Mouse (Mus musculus) forebrain, embryonic 13.5 days (tissue): Measurements from ENCODE around the gene Naa20. TPM values are rescaled to one million over a fixed set of nuclear protein-coding genes. Genes with fewer than 3 reads are reported as not detected.

Source experiments
- ATAC-seq: fragments of 200-750 bp; cut with Nextera tagmentation; 2 replicates; pipeline ENCODE4 v1.8.0; 2017
- H3K27ac ChIP-seq: fragments of 300-500 bp; sonication (generic); 2 replicates; pipeline ENCODE4 v1.5.1; 2015; ENCODE audit warnings: inconsistent platforms, mild to moderate bottlenecking, moderate library complexity
- H3K27me3 ChIP-seq: fragments of 300-500 bp; sonication (generic); 2 replicates; pipeline ENCODE4 v1.6.1; 2015; ENCODE audit warnings: mild to moderate bottlenecking, inconsistent platforms
- H3K36me3 ChIP-seq: fragments of 300-500 bp; sonication (generic); 2 replicates; pipeline ENCODE4 v1.6.1; 2015; ENCODE audit warnings: mild to moderate bottlenecking, inconsistent platforms; ENCODE audit not compliant: poor library complexity, severe bottlenecking
- H3K4me1 ChIP-seq: fragments of 300-500 bp; sonication (generic); 2 replicates; pipeline ENCODE4 v1.6.1; 2015; ENCODE audit warnings: inconsistent platforms
- H3K4me2 ChIP-seq: fragments of 300-500 bp; sonication (generic); 2 replicates; pipeline ENCODE4 v1.6.1; 2015; ENCODE audit warnings: inconsistent platforms, mild to moderate bottlenecking, moderate library complexity
- H3K4me3 ChIP-seq: fragments of 300-500 bp; sonication (generic); 2 replicates; pipeline ENCODE4 v1.5.1; 2015; ENCODE audit warnings: mild to moderate bottlenecking, inconsistent platforms
- H3K9ac ChIP-seq: fragments of 300-500 bp; sonication (generic); 2 replicates; pipeline ENCODE4 v1.6.1; 2015; ENCODE audit warnings: mild to moderate bottlenecking, inconsistent platforms
- H3K9me3 ChIP-seq: fragments of 300-500 bp; sonication (generic); replicated peaks from 2 replicates; pipeline ENCODE4 v1.6.1; 2016; ENCODE audit warnings: inconsistent platforms
- WGBS: fragments of 180-500 bp; shearing (Covaris S2); methylation state at CpG from one replicate; pipeline ENCODE4 v1.1.7; 2015; 5-methylcytosine and 5-hydroxymethylcytosine counted together
- polyA plus RNA-seq: library from polyadenylated mRNA; unstranded; fragments of >200 nt; fragmentation: Nextera tagmentation; extraction: Ambion mirVana; gene quantifications from 2 replicates; pipeline ENCODE4 v1.2.1, GENCODE M21; 2015

Naa20 gene
- 134 TPM in 2 replicates for polyA plus RNA-seq

DNA sequence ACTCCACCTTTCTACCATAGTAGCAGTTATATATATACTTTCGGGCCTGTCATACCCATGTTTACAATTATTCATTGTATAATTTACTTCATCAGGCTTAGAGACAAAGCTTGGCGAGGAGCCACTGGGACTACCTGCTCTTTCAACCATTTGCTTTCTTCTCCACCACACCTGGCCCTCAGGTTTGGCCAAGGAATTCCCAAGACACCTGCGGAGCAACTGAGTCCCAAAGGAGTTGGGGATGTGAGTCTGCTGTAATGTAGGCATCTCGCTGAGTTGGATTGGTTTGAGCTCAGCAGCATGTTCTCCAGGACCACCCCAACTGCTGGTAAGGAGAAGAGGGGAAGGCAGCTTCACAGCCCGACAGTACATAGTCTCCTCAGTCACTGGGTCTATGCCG lies at the start of gene Naa20:
Naa20 (plus strand) TSS at position 239 of the 400 bp plus-strand sequence.
- WGBS, result 86% methylated on average over 6 of the region's 6 CpGs
- H3K4me1 ChIP-seq, result peaks cover 21% of the 10 kb centered on the region
- H3K9me3 ChIP-seq, result no peaks in the 10 kb centered on the region
- H3K4me2 ChIP-seq, result peak within 1 kb of the TSS; percentile 75
- H3K27me3 ChIP-seq, result no peaks in the 10 kb centered on the region
- no peak for ATAC-seq
- H3K9ac ChIP-seq, result peak within 1 kb of the TSS; percentile 97; the same call in 1 of the 2 replicates
- H3K4me3 ChIP-seq, result peak within 1 kb of the TSS; percentile 98
- no peak within 1 kb of the TSS for H3K27ac ChIP-seq
- no peaks in the 10 kb centered on the region for H3K36me3 ChIP-seq

DNA sequence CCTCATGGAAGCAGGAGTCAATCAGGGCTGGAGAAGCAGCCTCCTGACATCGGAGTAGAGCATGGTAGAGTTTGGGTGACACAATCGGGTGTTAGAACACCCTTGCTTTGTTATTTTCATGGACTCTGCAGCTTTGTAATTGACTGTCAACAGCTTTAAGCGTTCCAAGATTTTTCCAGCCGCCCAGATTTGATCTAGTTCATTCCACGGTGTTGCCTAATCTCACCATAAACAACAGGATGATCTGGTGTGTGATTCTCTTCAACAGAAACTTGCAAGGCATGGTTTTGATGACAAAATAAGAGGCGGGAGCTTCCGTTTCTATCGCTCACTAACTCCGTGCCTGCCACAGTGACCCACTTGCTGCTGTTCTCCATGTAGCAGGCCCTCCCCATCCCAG lies 46.1 kb upstream of the Naa20 start:
- Histone ChIP-seq H3K27ac (no peak overlapping the region), H3K9me3 (no peaks in the 10 kb centered on the region), H3K4me2 (no peak overlapping the region), H3K4me3 (no peak overlapping the region), H3K27me3 (no peaks in the 10 kb centered on the region), H3K36me3 (no peaks in the 10 kb centered on the region), H3K9ac (no peak overlapping the region), H3K4me1 (peaks cover 29% of the 10 kb centered on the region)
- WGBS, result 93% methylated on average over 9 of the region's 9 CpGs
- no peak for ATAC-seq

DNA sequence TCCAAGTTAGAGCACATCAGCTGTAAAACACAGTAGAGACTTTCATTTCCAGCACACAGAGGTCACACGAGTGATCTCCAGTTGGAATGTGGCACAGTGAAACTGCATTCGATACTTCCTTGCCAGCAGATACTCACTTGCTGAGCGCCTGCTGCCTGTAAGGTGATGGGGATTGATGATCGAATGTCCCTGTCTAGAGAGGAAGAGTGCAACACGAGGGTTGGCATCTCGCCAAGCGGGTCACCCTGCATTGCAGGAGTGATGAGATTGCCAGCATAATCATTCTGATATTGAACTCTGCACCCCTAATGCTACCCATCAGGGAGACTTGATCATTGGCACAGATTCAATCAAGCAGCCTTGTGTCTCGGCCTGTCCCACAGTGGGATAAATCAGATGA lies 44.0 kb upstream of the Naa20 start:
- no peak overlapping the region for H3K4me2 ChIP-seq
- H3K27ac ChIP-seq, result no peak overlapping the region
- H3K4me3 ChIP-seq, result no peak overlapping the region
- H3K4me1 ChIP-seq, result peaks cover 44% of the 10 kb centered on the region
- no peaks in the 10 kb centered on the region for H3K27me3 ChIP-seq
- WGBS, result 77% methylated on average over 8 of the region's 8 CpGs
- H3K9me3 ChIP-seq, result no peaks in the 10 kb centered on the region
- H3K9ac ChIP-seq, result no peak overlapping the region
- no peaks in the 10 kb centered on the region for H3K36me3 ChIP-seq
- ATAC-seq, result no peak

DNA sequence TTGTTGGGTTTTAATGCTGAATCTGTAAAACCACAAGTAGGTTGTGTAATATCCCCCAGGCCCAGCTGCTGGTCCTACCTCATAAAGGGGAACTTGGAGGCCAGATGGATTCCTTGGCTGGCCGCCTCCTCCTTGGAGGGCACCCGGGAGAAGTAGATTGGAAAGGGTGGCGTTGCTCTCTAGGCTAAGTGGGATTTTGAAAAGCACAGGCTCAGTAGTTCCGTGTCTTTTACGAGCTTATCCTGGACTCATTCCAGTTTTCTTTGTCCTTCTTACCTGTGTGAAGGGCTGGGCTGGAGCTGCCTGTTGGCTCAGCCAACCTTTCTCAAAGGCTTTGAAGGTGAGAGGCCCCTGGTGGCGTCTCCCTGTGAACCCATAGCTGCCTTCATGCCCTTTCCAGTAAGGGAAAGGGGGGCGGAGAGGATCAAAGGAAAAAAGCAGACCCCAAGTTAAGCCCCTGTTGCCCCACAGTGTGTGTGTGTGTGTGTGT lies 42.4 kb upstream of the Naa20 start:
- Histone ChIP-seq H3K4me2 (peak overlapping the region; percentile 67), H3K4me3 (peak overlapping the region; percentile 43), H3K9me3 (no peaks in the 10 kb centered on the region), H3K27me3 (no peaks in the 10 kb centered on the region), H3K27ac (peak overlapping the region; percentile 91), H3K4me1 (peaks cover 44% of the 10 kb centered on the region), H3K9ac (0 out of 2 replicates have a peak overlapping the region, but pooled peaks have one; percentile 65), H3K36me3 (no peaks in the 10 kb centered on the region)
- peak; percentile 28 for ATAC-seq
- 25% methylated on average over 7 of the region's 7 CpGs for WGBS

DNA sequence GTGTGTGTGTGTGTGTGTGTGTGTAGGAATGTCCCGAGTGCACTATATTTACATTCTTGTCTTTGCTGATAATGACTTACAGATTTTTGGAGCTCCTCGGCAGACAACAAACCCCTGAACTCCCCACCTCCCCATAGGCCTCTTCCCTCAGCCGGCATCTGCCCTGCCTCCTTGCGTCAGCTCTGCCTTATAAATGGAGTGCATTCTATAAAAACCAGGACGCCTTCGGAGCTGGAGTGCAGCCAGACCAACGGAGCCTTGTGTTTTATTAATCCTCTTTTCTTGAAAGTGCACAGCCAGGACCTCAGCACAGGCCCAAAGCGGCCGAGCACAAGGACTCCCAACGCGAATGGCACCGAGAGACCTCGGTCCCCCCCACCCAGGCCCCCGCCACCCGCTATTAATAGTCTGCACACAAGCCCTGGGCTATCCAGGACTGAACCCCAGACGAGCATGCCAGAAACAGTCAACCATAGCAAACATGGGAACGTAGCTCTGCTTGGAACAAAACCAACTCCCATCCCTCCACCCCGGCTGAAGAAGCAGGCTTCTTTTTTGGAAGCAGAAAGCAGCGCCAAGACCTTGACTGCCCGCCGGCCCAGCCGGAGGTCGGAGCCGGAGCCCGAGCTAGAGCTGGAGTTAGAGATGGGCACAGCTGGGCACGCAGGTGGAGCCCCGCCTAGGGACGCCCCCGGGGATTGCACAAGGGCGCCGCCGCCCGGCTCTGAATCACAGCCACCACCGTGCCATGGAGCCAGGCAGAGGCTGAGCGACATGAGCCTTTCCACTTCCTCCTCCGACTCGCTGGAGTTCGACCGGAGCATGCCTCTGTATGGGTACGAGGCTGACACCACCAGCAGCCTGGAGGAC lies 41.7 kb upstream of the Naa20 start:
- peak overlapping the region; percentile 67 for H3K4me2 ChIP-seq
- H3K27me3 ChIP-seq, result no peaks in the 10 kb centered on the region
- no peaks in the 10 kb centered on the region for H3K9me3 ChIP-seq
- peak overlapping the region; percentile 91 for H3K27ac ChIP-seq
- 2% methylated on average over 40 of the region's 40 CpGs for WGBS
- ATAC-seq, result peak; percentile 87
- H3K36me3 ChIP-seq, result no peaks in the 10 kb centered on the region
- H3K4me3 ChIP-seq, result peak overlapping the region; percentile 43
- H3K4me1 ChIP-seq, result peaks cover 44% of the 10 kb centered on the region
- H3K9ac ChIP-seq, result peak overlapping the region; percentile 65

DNA sequence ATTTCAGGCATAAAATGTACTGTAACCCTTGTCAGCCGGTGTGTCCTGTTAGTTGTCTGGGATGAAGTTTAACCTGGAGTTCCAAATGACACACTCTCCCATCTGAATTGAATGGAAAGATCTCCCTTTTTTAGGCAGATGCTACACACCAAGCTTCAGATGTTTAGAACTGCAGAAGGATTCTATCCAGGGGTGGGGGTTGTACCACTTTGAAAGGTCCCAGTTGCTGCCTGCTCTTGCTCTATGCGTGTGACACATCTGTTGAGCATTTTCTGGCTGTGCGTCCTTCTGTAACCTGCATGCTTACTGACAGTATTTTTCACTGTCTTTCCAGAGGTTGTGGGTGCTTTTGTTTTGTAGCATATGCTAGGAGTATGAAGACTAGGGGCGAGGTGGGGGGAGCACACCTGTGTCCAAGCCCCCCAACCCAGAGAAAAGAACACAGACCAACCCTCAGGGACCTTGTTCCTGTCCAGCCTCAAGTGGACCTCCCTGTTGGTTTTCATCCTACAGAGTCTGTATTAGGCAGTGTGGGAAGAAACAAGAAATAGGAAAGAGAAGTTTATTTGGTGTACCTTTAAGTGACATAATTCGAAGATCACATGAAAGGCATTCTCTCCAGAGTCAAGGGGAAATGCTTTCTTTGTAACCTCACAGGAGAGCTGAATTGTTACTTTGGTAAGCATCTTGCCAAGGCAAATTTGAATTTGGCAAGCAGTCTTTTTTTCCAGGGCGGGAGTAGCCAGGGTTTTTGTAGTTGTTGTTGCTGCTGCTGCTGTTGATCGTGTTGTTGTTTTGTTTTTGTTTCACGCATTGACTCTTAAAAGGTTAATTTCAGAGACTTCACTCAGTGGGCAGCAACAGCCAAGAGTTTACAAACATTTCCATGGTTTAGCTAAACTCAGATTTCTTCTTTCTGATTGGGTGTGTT lies 40.4 kb upstream of the Naa20 start:
- Histone ChIP-seq H3K9ac (peak overlapping the region; percentile 65), H3K27ac (peak overlapping the region; percentile 91)

DNA sequence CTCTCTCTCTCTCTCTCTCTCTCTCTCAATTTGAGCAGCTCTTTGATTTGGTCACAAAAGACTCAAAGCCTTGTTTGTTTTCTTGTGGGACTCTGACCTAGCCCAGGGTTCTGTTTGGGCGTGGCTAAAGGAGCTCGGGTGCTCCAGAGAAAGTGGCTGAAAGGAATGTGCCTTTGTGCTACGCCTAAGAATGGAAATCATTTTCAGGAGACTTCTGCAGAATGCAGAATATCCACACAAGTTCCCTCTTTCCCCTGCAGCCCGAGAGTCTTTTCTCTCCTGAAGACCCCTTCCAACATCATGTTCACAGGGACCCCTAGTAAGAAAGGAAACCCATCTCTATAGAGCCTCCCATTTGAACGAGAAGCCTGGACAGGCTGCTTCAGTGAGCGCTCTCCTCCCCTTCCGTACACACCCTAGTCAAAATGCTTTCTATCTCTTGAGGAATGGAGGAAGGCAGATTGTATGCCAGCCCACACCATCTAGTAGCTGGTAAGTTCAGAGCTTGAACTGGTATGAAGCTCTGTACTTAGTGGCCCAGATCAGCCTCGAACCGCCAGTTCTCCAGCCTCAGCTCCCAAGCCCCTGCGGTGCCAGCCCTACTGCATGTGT lies 39.6 kb upstream of the Naa20 start:
- no peaks in the 10 kb centered on the region for H3K36me3 ChIP-seq
- peaks cover 44% of the 10 kb centered on the region for H3K4me1 ChIP-seq
- H3K9me3 ChIP-seq, result no peaks in the 10 kb centered on the region
- WGBS, result 29% methylated on average over 10 of the region's 10 CpGs
- H3K9ac ChIP-seq, result peak overlapping the region; percentile 47; the same call in 1 of the 2 replicates
- no peaks in the 10 kb centered on the region for H3K27me3 ChIP-seq
- H3K4me3 ChIP-seq, result peak overlapping the region; percentile 43
- ATAC-seq, result no peak
- H3K4me2 ChIP-seq, result peak overlapping the region; percentile 67
- H3K27ac ChIP-seq, result peak overlapping the region; percentile 44

More for the DNA sequence above, 40.4 kb upstream of the Naa20 start:
- H3K27me3 ChIP-seq, result no peaks in the 10 kb centered on the region
- no peaks in the 10 kb centered on the region for H3K36me3 ChIP-seq
- H3K4me2 ChIP-seq, result peak overlapping the region; percentile 67
- WGBS, result 45% methylated on average over 8 of the region's 8 CpGs
- H3K4me1 ChIP-seq, result peaks cover 44% of the 10 kb centered on the region
- peak overlapping the region; percentile 43 for H3K4me3 ChIP-seq
- no peak for ATAC-seq
- no peaks in the 10 kb centered on the region for H3K9me3 ChIP-seq

DNA sequence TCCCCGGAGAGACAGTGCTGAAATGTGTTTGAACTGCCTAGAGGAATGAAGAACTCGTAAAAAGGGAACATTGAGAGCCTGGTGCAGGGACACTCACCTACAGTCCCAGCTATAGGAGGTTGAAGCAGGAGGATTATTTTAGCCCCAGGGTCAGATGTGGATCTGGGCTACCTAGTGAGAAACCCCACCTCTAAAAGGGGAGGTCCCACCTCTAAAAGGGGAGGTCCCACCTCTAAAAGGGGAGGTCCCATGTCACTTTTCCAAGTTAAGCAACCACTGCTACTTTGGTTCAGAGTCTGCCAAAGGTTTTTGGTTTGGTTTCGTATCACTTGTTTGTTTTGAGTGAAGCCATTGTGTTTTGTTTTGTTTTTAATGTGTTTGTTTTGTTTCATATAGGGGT lies 36.6 kb upstream of the Naa20 start:
- H3K4me1 ChIP-seq, result peaks cover 23% of the 10 kb centered on the region
- 92% methylated on average over 3 of the region's 3 CpGs for whole genome bisulfite sequencing
- no peaks in the 10 kb centered on the region for H3K9me3 ChIP-seq
- no peak for ATAC-seq
- no peak overlapping the region for H3K9ac ChIP-seq
- no peak overlapping the region for H3K4me2 ChIP-seq
- no peaks in the 10 kb centered on the region for H3K27me3 ChIP-seq
- no peak overlapping the region for H3K27ac ChIP-seq
- H3K36me3 ChIP-seq, result no peaks in the 10 kb centered on the region
- H3K4me3 ChIP-seq, result no peak overlapping the region

DNA sequence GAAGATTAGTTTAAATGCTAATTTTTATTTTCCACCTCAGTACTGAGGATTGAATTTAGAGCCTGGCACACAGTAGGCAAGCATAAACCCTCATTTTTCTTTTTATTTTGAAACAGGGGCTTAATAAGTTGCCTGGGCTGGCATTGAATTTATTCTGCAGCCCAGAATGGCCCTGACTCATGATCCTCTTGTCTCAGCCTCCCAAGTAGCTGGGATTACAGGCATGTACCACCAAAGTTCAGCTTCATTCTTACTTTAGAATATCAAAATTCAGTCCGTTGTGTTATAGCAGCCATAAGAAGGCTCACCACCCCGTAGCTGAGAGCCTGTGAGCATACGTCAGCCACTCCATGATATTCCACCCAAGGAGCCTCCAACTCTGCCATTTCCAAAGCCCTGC lies 35.7 kb upstream of the Naa20 start:
- 95% methylated on average over 3 of the region's 3 CpGs for WGBS

DNA sequence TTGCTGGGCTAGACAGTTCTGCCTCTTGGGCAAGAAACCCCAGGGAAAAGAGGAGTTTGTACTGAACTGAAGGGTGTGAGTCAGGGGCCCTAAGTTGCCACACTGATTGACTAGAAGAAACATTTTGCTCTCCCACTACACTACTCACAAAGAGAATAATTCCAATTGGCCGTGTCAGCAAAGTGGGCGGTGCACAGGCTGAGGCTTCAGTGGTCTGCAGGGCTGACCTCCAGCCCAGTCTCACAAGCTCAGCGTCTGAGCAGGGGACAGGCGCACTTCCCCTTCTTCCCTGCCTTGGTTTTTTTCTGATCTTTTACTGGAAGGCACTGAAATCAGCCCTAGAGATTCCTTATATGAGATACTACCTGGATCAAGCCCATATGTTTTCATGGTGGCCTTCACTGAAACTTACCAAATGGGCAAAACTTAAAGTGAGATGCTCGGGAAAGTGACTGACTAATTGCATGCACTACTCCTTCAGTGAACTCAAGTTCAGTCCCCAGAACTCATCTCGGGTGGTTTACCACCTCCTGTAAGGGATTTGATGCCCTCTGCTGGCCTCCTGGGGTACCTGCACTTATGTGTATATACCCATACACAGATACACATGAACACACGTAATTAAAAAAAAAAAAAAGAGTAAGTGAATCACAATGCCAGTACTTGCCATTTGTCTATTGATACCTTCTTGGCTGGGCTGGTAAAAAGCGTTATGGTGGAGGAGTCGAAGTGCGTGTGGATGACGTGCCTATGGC lies 35.0 kb upstream of the Naa20 start:
- no peak for ATAC-seq

More for the DNA sequence above, 35.7 kb upstream of the Naa20 start:
- Histone ChIP-seq H3K9me3 (no peaks in the 10 kb centered on the region), H3K27ac (no peak overlapping the region), H3K4me3 (no peak overlapping the region), H3K36me3 (no peaks in the 10 kb centered on the region), H3K27me3 (no peaks in the 10 kb centered on the region), H3K9ac (no peak overlapping the region), H3K4me2 (no peak overlapping the region), H3K4me1 (peaks cover 14% of the 10 kb centered on the region)
- no peak for ATAC-seq

DNA sequence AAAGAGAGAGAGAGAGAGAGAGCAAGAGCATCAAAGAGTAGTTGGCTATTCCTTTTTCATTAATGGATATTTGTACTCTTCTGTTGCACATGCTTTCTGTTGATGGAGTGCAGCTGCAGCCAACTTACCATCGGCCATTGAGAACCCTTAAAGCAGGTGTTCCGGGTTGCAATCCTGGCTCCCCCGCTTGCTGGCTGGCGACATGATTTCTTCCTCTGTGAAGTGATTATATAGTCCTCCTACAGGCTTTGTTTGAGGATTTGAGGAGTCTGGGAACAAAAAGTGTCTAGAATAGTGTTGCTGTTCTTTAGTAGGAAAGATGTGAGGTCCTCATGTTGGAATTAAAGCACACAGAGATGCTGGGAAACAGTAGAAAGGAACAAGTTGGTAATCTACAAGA lies 30.6 kb upstream of the Naa20 start:
- H3K4me1 ChIP-seq, result no peaks in the 10 kb centered on the region
- H3K27ac ChIP-seq, result no peak overlapping the region
- no peak overlapping the region for H3K4me3 ChIP-seq
- no peaks in the 10 kb centered on the region for H3K9me3 ChIP-seq
- no peak for ATAC-seq
- no peaks in the 10 kb centered on the region for H3K36me3 ChIP-seq
- no peak overlapping the region for H3K9ac ChIP-seq
- no peak overlapping the region for H3K4me2 ChIP-seq
- 80% methylated on average over 4 of the region's 4 CpGs for WGBS
- H3K27me3 ChIP-seq, result no peaks in the 10 kb centered on the region

More for the DNA sequence above, 35.0 kb upstream of the Naa20 start:
- Histone ChIP-seq H3K27me3 (no peaks in the 10 kb centered on the region), H3K36me3 (no peaks in the 10 kb centered on the region), H3K9me3 (no peaks in the 10 kb centered on the region), H3K4me1 (peaks cover 7% of the 10 kb centered on the region), H3K9ac (no peak overlapping the region), H3K4me3 (no peak overlapping the region), H3K27ac (no peak overlapping the region), H3K4me2 (no peak overlapping the region)
- WGBS, result 95% methylated on average over 11 of the region's 11 CpGs
